Comparison of ENCODE assay signal across 10 mouse cellular contexts in genomic region chr13:95336122-95336677, GRCm38 (mm10). TPM values are rescaled to one million over a fixed set of nuclear protein-coding genes. Genes with fewer than 3 reads are reported as not detected.
A peak's percentile ranks its signal among the peaks of the same experiment; 100 is the strongest.
DNase-seq lines count a peak whose midpoint lies in the region; ATAC-seq and TF ChIP-seq lines count a peak whose summit lies in the region.
"Had no signal": no experiment of that assay in that cellular context is flagged by ENCODE, and none has a peak within 500 bp of the region (broad histone marks: within the 10 kb centered on the region; RNA-seq: fewer than 3 reads in every experiment).

No protein-coding gene starts in this region.

- peak overlapping the region; percentile 39 for H3K4me3 ChIP-seq in layer of hippocampus, adult 2 months
- H3K4me3 ChIP-seq in hindbrain, embryonic 12.5 days: no peak overlapping the region
- H3K4me3 ChIP-seq in neural tube, embryonic 15.5 days (replicated peaks): peak overlapping the region; percentile 23

- H3K9ac ChIP-seq in hindbrain, embryonic 12.5 days: no peak overlapping the region
- no peak overlapping the region for H3K9ac ChIP-seq in neural tube, embryonic 15.5 days (replicated peaks)

- H3K9me3 ChIP-seq in hindbrain, embryonic 12.5 days (replicated peaks): no peaks in the 10 kb centered on the region
- no peaks in the 10 kb centered on the region for H3K9me3 ChIP-seq in neural tube, embryonic 15.5 days (replicated peaks)

- TF ChIP-seq CTCF in layer of hippocampus, adult 2 months (conservative IDR thresholded peaks at IDR 0.05): peak; percentile 44

- H3K36me3 ChIP-seq in hindbrain, embryonic 12.5 days: peaks cover 32% of the 10 kb centered on the region
- H3K36me3 ChIP-seq in neural tube, embryonic 15.5 days: peaks cover 31% of the 10 kb centered on the region

- DNase-seq in layer of hippocampus, adult 2 months (ENCODE audit: low spot score in 2 of 2): peak in 1 of 2 experiments; percentile 57
- no peak for DNase-seq in layer of hippocampus, adult 8-10 months (ENCODE audit: low spot score in 2 of 2)
- DNase-seq in cerebellum, adult 11-12 months: peak; percentile 84
- DNase-seq in gastrocnemius, postnatal 10 days: no peak
- no peak for DNase-seq in retina, postnatal 1 day
- no peak for DNase-seq in heart, postnatal 4 days

- 0 out of 2 replicates have a peak overlapping the region, but pooled peaks have one; percentile 22 for H3K4me2 ChIP-seq in hindbrain, embryonic 12.5 days (replicated peaks)
- H3K4me2 ChIP-seq in neural tube, embryonic 15.5 days: peak overlapping the region; percentile 45

- no peaks in the 10 kb centered on the region for H3K27me3 ChIP-seq in hindbrain, embryonic 12.5 days
- H3K27me3 ChIP-seq in neural tube, embryonic 15.5 days (replicated peaks): no peaks in the 10 kb centered on the region
- H3K27me3 ChIP-seq: CH12.LX had no signal

- 57% methylated on average over 40 of the region's 40 CpGs for whole genome bisulfite sequencing in hindbrain, embryonic 12.5 days
- 63% methylated on average over 40 of the region's 40 CpGs for WGBS in neural tube, embryonic 15.5 days

- peak; percentile 71 for ATAC-seq in hindbrain, embryonic 12.5 days (ENCODE audit: low FRiP score)
- ATAC-seq in neural tube, embryonic 15.5 days (ENCODE audit: low FRiP score): peak; percentile 77

- H3K27ac ChIP-seq in layer of hippocampus, adult 2 months: peak overlapping the region; percentile 43; the same call in 1 of the 2 replicates
- H3K27ac ChIP-seq in hindbrain, embryonic 12.5 days: no peak overlapping the region
- no peak overlapping the region for H3K27ac ChIP-seq in neural tube, embryonic 15.5 days (replicated peaks)
- H3K27ac ChIP-seq: macrophage had no signal

- peaks cover 5% of the 10 kb centered on the region; the same call in 1 of the 2 replicates for H3K4me1 ChIP-seq in hindbrain, embryonic 12.5 days
- peaks cover 4% of the 10 kb centered on the region; the same call in 1 of the 2 replicates for H3K4me1 ChIP-seq in neural tube, embryonic 15.5 days

RNA-seq across cellular contexts. Expression of gene Zbed3, which starts 12.8 kb away (rescaled TPM):
- 10 to 100 TPM; 14.0 to 16.5 TPM for total RNA-seq in layer of hippocampus, adult 2 months (2021)
- total RNA-seq in layer of hippocampus, adult 8-10 months (2022): 10 to 100 TPM; 13.6 to 17.9 (median 15.4) TPM
- polyA plus RNA-seq in hindbrain, embryonic 12.5 days (2016; fragmentation: Nextera tagmentation; extraction: Ambion mirVana): 67.7 and 74.5 TPM in 2 replicates
- 31.7 and 40.6 TPM in 2 replicates for polyA plus RNA-seq in neural tube, embryonic 15.5 days (2015; fragmentation: Nextera tagmentation; extraction: Ambion mirVana)
- 10 to 100 TPM; 15.1 to 15.6 TPM for total RNA-seq in gastrocnemius, postnatal 10 days (2021)
- 10 to 100 TPM; 47.5 to 49.6 TPM for total RNA-seq in heart, postnatal 4 days (2021)

RNA-seq across cellular contexts. Expression of gene Aggf1, which starts 39.0 kb away (rescaled TPM):
- total RNA-seq in layer of hippocampus, adult 2 months (2021): 10 to 100 TPM; 46.4 to 51.4 TPM
- 10 to 100 TPM; 43.5 to 49.1 (median 46.5) TPM for total RNA-seq in layer of hippocampus, adult 8-10 months (2022)
- 51.3 and 52.8 TPM in 2 replicates for polyA plus RNA-seq in hindbrain, embryonic 12.5 days (2016; fragmentation: Nextera tagmentation; extraction: Ambion mirVana)
- polyA plus RNA-seq in neural tube, embryonic 15.5 days (2015; fragmentation: Nextera tagmentation; extraction: Ambion mirVana): 32.4 and 32.5 TPM in 2 replicates
- 10 to 100 TPM; 17.2 to 18.0 TPM for total RNA-seq in gastrocnemius, postnatal 10 days (2021)
- 10 to 100 TPM; 27.9 to 28.3 TPM for total RNA-seq in heart, postnatal 4 days (2021)
